Mouse (Mus musculus) telencephalon, adult 2 months (tissue): ENCODE measurements around the gene Rhob.

Experiments used
- DNase-seq: peaks from one replicate; pipeline ENCODE4 v3.0.0-alpha.2; 2011; ENCODE audit warnings: low read depth, low spot score

Rhob gene

GRCm38 (mm10) chr12:8450028-8450427 is 49.8 kb downstream of the Rhob start:
- no peak for DNase-seq
